Mouse (Mus musculus) intestine, embryonic 14.5 days (tissue): ENCODE results near the gene Cd300a. TPM values are rescaled to one million over a fixed set of nuclear protein-coding genes. Genes with fewer than 3 reads are reported as not detected.

ENCODE experiments used
- ATAC-seq: fragments of 200-750 bp; cut with Nextera tagmentation; replicated peaks from 2 replicates; pipeline ENCODE4 v1.8.0; 2017; ENCODE audit warnings: low read depth, moderate number of reproducible peaks, moderate TSS enrichment, moderate library complexity; ENCODE audit not compliant: low FRiP score, low TSS enrichment
- DNase-seq: peaks from one replicate; pipeline ENCODE4 v3.0.0-alpha.2; 2018; ENCODE audit warnings: low spot score
- H3K27ac ChIP-seq: fragments of 300-500 bp; sonication (generic); 2 replicates; pipeline ENCODE4 v1.5.1; 2014; ENCODE audit warnings: low read depth, mild to moderate bottlenecking, control low read depth
- H3K27me3 ChIP-seq: fragments of 300-500 bp; sonication (generic); replicated peaks from 2 replicates; pipeline ENCODE4 v1.6.1; 2014; ENCODE audit warnings: low read length, control low read depth; ENCODE audit not compliant: control insufficient read depth, insufficient read depth
- H3K36me3 ChIP-seq: fragments of 300-500 bp; sonication (generic); 2 replicates; pipeline ENCODE4 v1.6.1; 2014; ENCODE audit warnings: low read length, control low read depth; ENCODE audit not compliant: control insufficient read depth, insufficient read depth
- H3K4me1 ChIP-seq: fragments of 300-500 bp; sonication (generic); replicated peaks from 2 replicates; pipeline ENCODE4 v1.6.1; 2014; ENCODE audit warnings: low read length, control low read depth, mixed read lengths; ENCODE audit not compliant: control insufficient read depth, insufficient read depth
- H3K4me2 ChIP-seq: fragments of 300-500 bp; sonication (generic); 2 replicates; pipeline ENCODE4 v1.6.1; 2014; ENCODE audit warnings: low read length
- H3K4me3 ChIP-seq: fragments of 300-500 bp; sonication (generic); 2 replicates; pipeline ENCODE4 v1.5.1; 2014; ENCODE audit warnings: low read depth, low read length, control low read depth, mixed read lengths
- H3K9ac ChIP-seq: fragments of 300-500 bp; sonication (generic); 2 replicates; pipeline ENCODE4 v1.6.1; 2014; ENCODE audit warnings: mild to moderate bottlenecking, low read length
- H3K9me3 ChIP-seq: fragments of 300-500 bp; sonication (generic); 2 replicates; pipeline ENCODE4 v1.6.1; 2016; ENCODE audit warnings: low read length, control low read depth; ENCODE audit not compliant: control insufficient read depth
- WGBS: fragments of 180-500 bp; shearing (Covaris S2); extraction: QIAGEN DNeasy Blood & Tissue Kit; methylation state at CpG from one replicate; pipeline ENCODE4 v1.1.7; 2014; 5-methylcytosine and 5-hydroxymethylcytosine counted together
- polyA plus RNA-seq: library from polyadenylated mRNA; unstranded; fragments of >200 nt; fragmentation: Nextera tagmentation; extraction: Ambion mirVana; gene quantifications from 2 replicates; pipeline ENCODE4 v1.2.1, GENCODE M21; 2014

The Cd300a gene
- polyA plus RNA-seq, 1 experiment from 2014 or later: 0.89 TPM

GRCm38 (mm10) chr11:114880589-114880988, 9.3 kb upstream of the Cd300a start:
- no peaks in the 10 kb centered on the region for H3K36me3 ChIP-seq
- no peak overlapping the region for H3K4me2 ChIP-seq
- H3K27ac ChIP-seq: no peak overlapping the region
- no peak for DNase-seq
- 0 out of 2 replicates have a peak, but pooled peaks cover 6% of the 10 kb centered on the region for H3K4me1 ChIP-seq
- H3K27me3 ChIP-seq: no peaks in the 10 kb centered on the region
- 0% methylated on average over 1 of the region's 1 CpGs for WGBS
- H3K9me3 ChIP-seq: no peaks in the 10 kb centered on the region
- H3K4me3 ChIP-seq: no peak overlapping the region
- no peak for ATAC-seq
- H3K9ac ChIP-seq: no peak overlapping the region

- ATAC-seq (no peak), DNase-seq (no peak)
- no peaks in the 10 kb centered on the region for H3K36me3 ChIP-seq
- H3K9me3 ChIP-seq: no peaks in the 10 kb centered on the region
- H3K4me2 ChIP-seq: no peak overlapping the region
- no peak overlapping the region for H3K9ac ChIP-seq
- WGBS: 89% methylated on average over 4 of the region's 4 CpGs
- H3K27ac ChIP-seq: no peak overlapping the region
- no peak overlapping the region for H3K4me3 ChIP-seq
- H3K4me1 ChIP-seq: no peaks in the 10 kb centered on the region
- no peaks in the 10 kb centered on the region for H3K27me3 ChIP-seq
Measured at GRCm38 (mm10) chr11:114883251-114883789, 6.5 kb upstream of the Cd300a start.

GRCm38 (mm10) chr11:114884380-114885100, 5.3 kb upstream of the Cd300a start:
- 91% methylated on average over 4 of the region's 4 CpGs for WGBS
- H3K4me3 ChIP-seq: no peak overlapping the region
- no peak overlapping the region for H3K4me2 ChIP-seq
- H3K36me3 ChIP-seq: no peaks in the 10 kb centered on the region
- H3K4me1 ChIP-seq: no peaks in the 10 kb centered on the region
- no peak for ATAC-seq
- H3K27ac ChIP-seq: no peak overlapping the region
- no peak overlapping the region for H3K9ac ChIP-seq
- H3K9me3 ChIP-seq: no peaks in the 10 kb centered on the region
- no peaks in the 10 kb centered on the region for H3K27me3 ChIP-seq
- no peak for DNase-seq

DNA sequence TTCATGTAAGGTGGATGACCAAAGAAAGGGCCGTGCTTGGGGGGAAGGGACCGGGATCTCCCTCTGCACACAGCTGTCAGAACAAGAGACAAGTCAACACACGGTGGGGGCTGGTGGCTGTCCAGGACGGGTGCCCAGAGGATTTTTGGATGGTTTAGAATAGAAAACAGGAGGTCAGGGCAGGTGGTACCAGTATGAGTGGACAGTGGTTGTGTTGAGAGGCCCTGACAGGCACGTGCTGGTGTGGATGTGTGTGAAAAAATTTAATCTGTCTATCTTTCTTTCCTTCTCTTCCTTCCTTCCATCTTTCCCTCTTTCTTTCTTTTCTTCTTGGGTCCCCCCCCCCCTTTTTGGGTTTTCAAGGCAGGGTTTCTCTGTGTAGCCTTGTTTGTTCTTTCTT, 701 bp downstream of the Cd300a start:
- H3K4me2 ChIP-seq: no peak overlapping the region
- H3K27ac ChIP-seq: no peak overlapping the region
- ATAC-seq (no peak), DNase-seq (no peak)
- no peak overlapping the region for H3K4me3 ChIP-seq
- H3K9me3 ChIP-seq: no peaks in the 10 kb centered on the region
- 59% methylated on average over 5 of the region's 5 CpGs for WGBS
- no peak overlapping the region for H3K9ac ChIP-seq
- no peaks in the 10 kb centered on the region for H3K4me1 ChIP-seq
- no peaks in the 10 kb centered on the region for H3K36me3 ChIP-seq
- no peaks in the 10 kb centered on the region for H3K27me3 ChIP-seq

- Histone ChIP-seq H3K9me3 (no peaks in the 10 kb centered on the region), H3K9ac (no peak overlapping the region), H3K27ac (no peak overlapping the region), H3K36me3 (no peaks in the 10 kb centered on the region), H3K4me3 (no peak overlapping the region), H3K4me2 (no peak overlapping the region), H3K4me1 (no peaks in the 10 kb centered on the region), H3K27me3 (no peaks in the 10 kb centered on the region)
- no peak for ATAC-seq
- DNase-seq: no peak
- WGBS: 80% methylated on average over 3 of the region's 3 CpGs
Measured at GRCm38 (mm10) chr11:114896085-114896484, 6.2 kb downstream of the Cd300a start.

DNA sequence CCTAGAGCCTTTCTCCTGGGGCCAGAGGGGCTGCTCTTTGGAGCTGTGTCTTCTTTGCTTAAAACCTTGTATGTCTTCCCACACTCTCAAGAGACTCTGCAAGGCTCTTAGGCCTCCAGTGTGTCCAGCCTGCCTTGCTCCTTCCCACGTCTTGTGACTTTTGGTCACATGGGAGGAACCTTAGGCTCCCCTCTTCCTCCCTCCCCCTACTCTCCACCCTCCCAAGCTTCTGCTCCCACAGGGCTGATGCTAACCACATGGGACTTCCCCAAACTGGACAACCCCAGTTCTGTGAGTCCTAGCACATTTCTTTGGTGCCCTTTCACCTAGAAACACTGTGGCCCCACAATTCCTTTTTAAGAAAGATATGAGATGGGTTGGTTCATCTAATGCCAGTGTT, 8.2 kb downstream of the Cd300a start:
- no peaks in the 10 kb centered on the region for H3K27me3 ChIP-seq
- H3K27ac ChIP-seq: no peak overlapping the region
- H3K36me3 ChIP-seq: no peaks in the 10 kb centered on the region
- H3K4me3 ChIP-seq: no peak overlapping the region
- H3K9me3 ChIP-seq: no peaks in the 10 kb centered on the region
- ATAC-seq (no peak), DNase-seq (no peak)
- H3K4me2 ChIP-seq: no peak overlapping the region
- no peak overlapping the region for H3K9ac ChIP-seq
- WGBS: 52% methylated on average over 1 of the region's 1 CpGs
- H3K4me1 ChIP-seq: no peaks in the 10 kb centered on the region

DNA sequence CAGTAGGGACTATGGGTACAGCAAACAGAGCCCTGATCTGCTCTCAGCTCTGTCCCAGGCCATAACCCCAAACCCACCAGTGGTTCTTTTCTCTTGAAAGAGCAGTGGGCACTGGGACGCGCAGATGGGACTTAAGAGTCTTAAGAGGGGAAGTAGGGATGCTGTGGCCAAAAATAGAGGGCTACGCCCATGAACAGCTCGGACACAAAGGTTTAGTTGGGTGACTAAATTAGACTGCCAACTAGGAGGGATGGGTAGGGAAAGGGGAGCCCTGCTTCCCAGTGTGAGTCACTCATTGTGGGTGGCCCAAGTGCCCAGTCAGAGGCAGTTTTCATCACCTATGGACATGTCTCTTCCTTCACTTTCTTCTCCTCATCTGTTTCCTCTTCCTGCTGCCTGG, 13.4 kb downstream of the Cd300a start:
- 92% methylated on average over 4 of the region's 4 CpGs for WGBS
- no peak overlapping the region for H3K4me2 ChIP-seq
- H3K9ac ChIP-seq: no peak overlapping the region
- DNase-seq (no peak), ATAC-seq (no peak)
- H3K9me3 ChIP-seq: no peaks in the 10 kb centered on the region
- H3K4me1 ChIP-seq: no peaks in the 10 kb centered on the region
- H3K27me3 ChIP-seq: no peaks in the 10 kb centered on the region
- no peak overlapping the region for H3K27ac ChIP-seq
- H3K4me3 ChIP-seq: no peak overlapping the region
- no peaks in the 10 kb centered on the region for H3K36me3 ChIP-seq

DNA sequence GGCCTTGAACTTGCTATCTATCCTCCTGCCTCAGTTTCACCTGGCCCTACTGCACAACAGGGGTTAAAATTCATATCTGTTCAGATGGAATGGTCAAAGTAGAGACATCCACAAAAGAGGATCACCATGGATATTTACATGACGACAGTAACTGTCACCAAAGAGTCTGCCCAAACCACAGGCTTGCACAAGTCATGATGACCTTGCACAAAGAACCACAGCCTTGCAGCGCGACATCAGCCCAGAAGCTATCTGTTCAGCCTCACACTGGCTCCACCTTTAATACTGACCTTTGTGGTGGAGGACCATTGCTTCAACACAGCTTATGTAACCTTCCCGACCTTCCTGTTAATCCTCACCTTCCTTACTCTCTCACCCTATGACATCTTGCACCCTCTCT, 17.7 kb downstream of the Cd300a start:
- Histone ChIP-seq H3K9me3 (no peaks in the 10 kb centered on the region), H3K4me1 (no peaks in the 10 kb centered on the region), H3K9ac (no peak overlapping the region), H3K27me3 (no peaks in the 10 kb centered on the region), H3K27ac (no peak overlapping the region), H3K36me3 (no peaks in the 10 kb centered on the region), H3K4me3 (no peak overlapping the region), H3K4me2 (no peak overlapping the region)
- 79% methylated on average over 4 of the region's 4 CpGs for WGBS
- DNase-seq (no peak), ATAC-seq (no peak)

GRCm38 (mm10) chr11:114908086-114908485, 18.2 kb downstream of the Cd300a start:
- ATAC-seq (no peak), DNase-seq (no peak)
- no peak overlapping the region for H3K4me2 ChIP-seq
- no peaks in the 10 kb centered on the region for H3K4me1 ChIP-seq
- H3K36me3 ChIP-seq: no peaks in the 10 kb centered on the region
- no peaks in the 10 kb centered on the region for H3K9me3 ChIP-seq
- H3K27me3 ChIP-seq: no peaks in the 10 kb centered on the region
- no peak overlapping the region for H3K9ac ChIP-seq
- H3K27ac ChIP-seq: no peak overlapping the region
- 54% methylated on average over 4 of the region's 4 CpGs for WGBS
- H3K4me3 ChIP-seq: no peak overlapping the region
